17 mouse cellular contexts compared by ENCODE assay signal in genomic region chr9:86507437-86507836, GRCm38 (mm10). TPM values are rescaled to one million over a fixed set of nuclear protein-coding genes. Genes with fewer than 3 reads are reported as not detected.
"Had no signal": no experiment of that assay in that cellular context is flagged by ENCODE, and none has a peak within 500 bp of the region (broad histone marks: within the 10 kb centered on the region; RNA-seq: fewer than 3 reads in every experiment).

No protein-coding gene starts in this region.

- H3K27ac ChIP-seq: kidney, embryonic 15.5 days; limb, embryonic 15.5 days; macrophage; midbrain, embryonic 10.5 days; neural tube, embryonic 12.5 days had no signal

- H3K36me3 ChIP-seq: midbrain, embryonic 10.5 days had no signal

- H3K9me3 ChIP-seq: kidney, embryonic 15.5 days; limb, embryonic 15.5 days; midbrain, embryonic 10.5 days; neural tube, embryonic 12.5 days had no signal

- H3K27me3 ChIP-seq: kidney, embryonic 15.5 days; limb, embryonic 15.5 days; neural tube, embryonic 12.5 days had no signal

- H3K4me1 ChIP-seq: kidney, embryonic 15.5 days; limb, embryonic 15.5 days; midbrain, embryonic 10.5 days; neural tube, embryonic 12.5 days had no signal

- H3K9ac ChIP-seq: kidney, embryonic 15.5 days; limb, embryonic 15.5 days; lung, embryonic 14.5 days; neural tube, embryonic 12.5 days had no signal

- H3K4me3 ChIP-seq: kidney, embryonic 15.5 days; limb, embryonic 15.5 days; midbrain, embryonic 10.5 days; myocyte; neural tube, embryonic 12.5 days had no signal

- H3K4me2 ChIP-seq: kidney, embryonic 15.5 days; limb, embryonic 15.5 days; lung, embryonic 14.5 days; neural tube, embryonic 12.5 days had no signal

- DNase-seq: kidney, adult 2 months; kidney, postnatal 25 days; layer of hippocampus, postnatal 36 days; lung, embryonic 14.5 days; lung, postnatal 10 days; midbrain, embryonic 14.5 days; right cerebral cortex, postnatal 4 days; spleen, adult 18-20 months; thymus, adult 2 months; thymus, postnatal 25 days had no signal

- ATAC-seq: intestine, embryonic 16.5 days had no signal

RNA-seq across cellular contexts. Expression of gene Ube2cbp, which starts 42.7 kb away (rescaled TPM):
- polyA plus RNA-seq: macrophage had no signal
